Mouse (Mus musculus) right cerebral cortex, postnatal 10 days (tissue): ENCODE measurements around the gene Ripply3.

ENCODE experiments used
- DNase-seq, 2 experiments: peaks; one replicate each; pipeline ENCODE4 v3.0.0; 2021; ENCODE audit warnings: low spot score in 2 of 2

The Ripply3 gene

DNA sequence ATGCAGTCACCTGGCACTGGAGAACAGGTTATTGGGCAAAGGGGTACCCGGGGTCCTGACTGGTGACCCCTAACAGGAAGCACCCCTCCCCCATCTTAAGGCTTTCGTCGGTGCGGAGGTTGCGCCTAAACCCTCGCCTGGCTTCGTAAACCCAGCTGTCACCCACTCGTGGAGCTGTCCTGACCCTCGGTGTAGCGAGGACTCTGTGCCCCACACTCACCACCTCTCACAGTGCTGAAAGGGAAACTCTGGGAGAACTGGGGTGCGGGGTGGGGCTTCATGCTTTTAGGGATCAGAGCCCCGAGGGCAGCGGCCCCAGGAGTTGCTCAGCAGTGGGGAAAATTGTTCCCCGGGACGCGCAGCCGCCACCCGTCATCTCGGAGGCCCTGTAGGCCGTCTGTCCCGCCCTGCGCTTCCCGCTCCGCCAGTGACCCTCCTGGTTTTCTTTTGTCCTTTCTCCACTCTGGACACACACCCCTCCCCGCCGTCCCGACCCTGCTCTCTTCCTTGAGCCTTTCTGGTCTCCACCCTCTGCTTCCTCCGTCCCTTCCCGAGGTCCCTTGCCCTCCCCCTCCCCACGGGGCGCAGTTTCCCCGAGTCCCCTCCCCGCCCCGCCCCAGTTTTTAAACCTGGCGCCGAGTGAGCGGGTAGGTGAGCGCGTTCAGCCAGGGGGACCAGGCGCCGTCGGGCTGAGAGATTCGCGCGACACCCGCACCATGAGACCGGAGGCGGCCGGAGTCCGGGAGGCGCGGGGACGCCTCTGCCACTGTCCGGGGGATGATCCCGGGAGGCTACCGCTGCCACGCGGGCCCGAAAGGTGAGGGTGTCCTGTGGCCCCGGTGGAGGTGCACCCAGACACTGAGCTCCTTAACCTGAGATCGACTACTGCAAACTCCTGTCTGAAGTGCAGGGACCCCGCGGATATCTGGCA, at the start of gene Ripply3:
Gene Ripply3 (plus strand): TSS at position 640 of the 931 bp plus-strand sequence.
- no peak for DNase-seq

DNA sequence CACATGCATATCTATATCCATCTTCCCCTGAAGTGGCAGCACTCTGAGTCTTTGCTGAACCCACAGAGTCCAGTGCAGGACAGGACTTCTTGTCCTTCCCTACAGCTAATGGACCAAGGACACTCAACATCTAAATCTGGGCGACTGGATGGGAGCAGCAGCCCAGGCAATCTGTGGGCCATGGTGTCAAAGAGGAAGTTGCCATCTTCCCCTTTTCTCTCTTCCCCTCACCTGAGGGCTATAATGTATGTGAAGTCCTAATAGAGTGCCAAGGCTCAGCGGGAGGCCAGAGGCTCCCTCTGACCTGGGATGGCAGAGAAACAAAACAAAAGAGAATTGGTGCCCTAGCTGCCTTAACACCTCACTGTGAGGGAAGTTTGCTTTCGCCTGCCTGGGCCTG, 44.2 kb upstream of the Ripply3 start:
- no peak for DNase-seq

DNA sequence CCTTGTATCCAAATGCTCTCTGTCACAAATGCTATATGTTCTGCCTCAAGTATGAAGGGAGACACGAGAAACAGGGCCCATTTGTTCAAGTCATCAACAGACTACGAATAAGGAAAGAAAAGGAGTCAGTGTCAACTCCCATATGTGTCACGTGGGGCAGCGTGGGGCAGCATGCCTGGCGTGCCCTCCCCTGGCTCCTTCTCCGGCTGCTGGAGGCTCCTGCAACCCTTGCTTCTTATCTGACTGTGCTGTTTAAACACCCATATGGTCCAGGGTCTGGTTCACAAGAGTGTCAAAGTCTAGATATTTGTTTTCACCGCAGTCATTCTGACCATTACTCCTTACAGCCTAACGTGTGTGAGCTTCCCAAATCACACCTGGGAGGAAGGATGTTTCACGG, 40.4 kb upstream of the Ripply3 start:
- DNase-seq, result no peak

DNA sequence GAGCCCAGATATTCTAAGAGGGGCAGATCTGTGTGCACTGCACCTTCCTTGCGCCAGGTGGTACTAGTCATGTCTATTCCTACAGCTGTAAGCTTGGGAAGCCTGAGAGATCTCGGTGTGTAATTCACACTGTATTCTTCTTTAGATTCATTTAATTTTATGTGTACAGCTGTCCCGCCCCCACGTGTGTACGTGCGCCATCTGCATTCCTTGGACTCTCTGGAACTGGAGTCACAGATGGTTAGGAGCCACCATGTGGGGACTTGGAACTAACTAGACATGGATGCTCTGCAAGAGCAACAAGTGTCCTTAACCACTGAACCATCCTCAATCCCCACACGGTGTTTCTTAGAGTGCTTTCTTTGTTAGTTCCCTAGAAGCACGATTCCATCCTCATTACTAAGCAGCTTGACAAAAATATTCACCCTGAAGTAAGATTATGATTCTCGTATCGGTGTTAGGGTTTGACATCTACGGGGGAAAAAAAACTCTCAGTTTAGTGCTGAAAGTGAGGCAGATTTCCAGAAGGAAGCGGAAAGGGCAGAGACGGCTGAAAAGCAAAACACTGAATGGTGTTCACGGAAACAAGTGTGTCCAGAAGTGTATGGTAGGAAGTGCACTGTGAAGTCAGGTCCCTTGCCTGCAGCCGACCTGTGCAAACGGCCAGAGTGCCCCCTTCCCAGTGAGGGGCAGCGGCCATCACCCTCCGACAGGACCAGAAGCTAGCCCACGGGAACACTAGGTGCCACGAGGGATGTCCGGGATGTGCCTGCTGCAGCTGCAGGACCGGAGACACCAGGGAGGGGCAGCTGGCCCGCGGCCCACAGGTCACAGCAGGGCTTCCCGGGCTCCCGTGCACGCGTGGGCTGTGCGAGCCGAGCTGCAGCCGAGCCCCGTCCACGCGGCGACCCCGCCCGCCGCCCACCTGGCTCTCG, 38.8 kb upstream of the Ripply3 start:
- peak; percentile 85 to 94 for DNase-seq

DNA sequence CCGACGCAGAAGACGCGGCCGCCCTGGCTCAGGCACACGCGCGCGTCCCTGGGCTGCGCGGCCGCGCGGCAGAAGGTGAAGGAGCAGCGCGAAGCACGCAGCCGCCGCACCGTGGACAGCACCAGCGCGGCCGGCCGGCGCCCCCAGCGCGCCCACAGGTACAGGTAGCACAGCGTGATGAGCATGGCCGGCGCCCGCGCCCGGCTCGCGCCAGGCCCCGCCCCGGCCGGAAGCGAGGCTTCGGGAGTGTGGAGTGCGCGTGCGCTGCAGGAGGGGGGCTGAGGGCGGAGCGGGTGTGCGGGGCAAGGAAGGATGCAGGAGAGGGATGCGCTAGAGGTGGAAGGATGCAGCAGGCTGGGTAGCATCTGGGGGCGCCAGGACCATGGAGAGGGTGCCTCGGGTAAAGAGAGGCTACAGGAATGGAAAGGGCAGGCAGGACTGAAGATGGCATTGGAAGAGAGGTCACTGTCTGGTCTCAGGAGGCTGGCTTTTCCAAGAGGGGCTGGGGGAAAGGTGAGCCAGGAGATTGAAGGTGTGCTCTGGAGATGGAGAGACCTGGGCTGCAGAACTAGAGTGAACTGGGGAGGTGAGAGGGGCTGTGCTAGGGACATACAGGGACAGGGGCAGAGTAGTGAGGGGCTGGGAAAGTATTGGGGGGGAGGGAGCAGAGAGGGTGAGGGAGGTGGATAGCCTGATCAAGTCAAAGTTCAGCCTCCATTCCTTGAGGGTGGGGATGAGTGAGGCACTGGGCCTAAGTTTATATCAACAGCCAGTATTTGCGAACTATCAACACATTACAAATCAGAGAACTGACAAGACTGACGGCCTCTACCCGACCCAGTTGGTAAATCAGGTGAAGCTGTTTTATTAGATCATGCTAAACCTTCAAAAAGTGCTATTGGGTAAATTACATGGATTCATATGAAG, 37.9 kb upstream of the Ripply3 start:
- DNase-seq, result peak; percentile 80 to 87

DNA sequence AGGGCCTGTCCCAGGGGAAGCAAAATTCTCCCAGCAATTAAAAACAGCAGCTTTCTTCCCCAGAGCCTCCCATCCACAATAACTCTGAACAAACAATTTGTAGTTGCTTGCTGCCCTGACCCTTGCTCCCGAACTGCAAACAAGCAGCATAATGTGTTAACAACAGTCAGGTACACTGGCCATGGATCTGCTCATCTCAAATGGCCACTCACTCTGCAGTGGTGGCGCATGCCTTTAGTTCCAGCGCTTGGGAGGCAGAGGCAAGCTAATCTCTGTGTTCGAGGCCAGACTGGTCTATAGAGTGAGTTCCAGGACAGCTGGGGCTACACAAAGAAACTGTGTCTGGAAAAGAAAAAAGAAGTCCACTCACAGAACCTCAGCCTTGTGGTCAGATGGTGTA, 37.1 kb upstream of the Ripply3 start:
- DNase-seq, result no peak

DNA sequence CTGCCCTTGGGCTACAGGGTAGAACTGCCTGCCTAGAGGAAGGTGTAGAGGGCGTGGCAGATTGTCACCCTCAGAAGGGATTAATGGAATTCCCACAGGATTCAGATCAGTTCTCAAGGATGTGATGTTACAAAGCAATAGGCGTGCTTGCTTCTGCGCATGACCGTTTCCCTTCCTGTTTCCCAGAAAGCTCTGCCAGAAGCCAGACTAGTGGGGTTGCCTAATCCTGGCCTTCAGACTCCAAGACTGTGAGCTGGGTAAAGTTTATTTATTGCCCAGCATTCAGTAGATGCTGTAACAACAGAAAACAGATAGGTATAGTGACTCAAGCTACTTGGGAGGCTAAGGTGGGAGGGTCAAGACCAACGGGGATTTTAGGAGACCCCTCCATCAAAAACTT, 30.1 kb upstream of the Ripply3 start:
- no peak for DNase-seq

DNA sequence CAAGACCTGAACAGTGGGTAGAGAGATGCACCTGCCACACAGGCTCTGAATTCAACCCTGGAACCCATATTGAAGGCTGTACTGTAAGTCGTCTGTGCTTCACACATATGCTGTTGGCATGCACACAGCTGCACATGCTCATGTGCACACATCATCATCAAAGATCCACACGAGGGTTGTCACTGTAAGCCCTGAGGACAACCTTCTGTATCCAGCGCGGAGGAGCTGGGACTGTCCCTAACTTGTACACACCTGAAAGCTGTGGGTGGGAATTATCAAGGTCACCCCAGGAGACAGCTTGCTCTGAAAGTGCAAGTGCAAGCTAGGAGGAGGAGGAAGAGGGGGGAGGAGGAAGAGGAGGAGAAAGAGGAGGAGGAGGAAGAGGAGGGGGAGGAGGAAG, 29.0 kb upstream of the Ripply3 start:
- no peak for DNase-seq

DNA sequence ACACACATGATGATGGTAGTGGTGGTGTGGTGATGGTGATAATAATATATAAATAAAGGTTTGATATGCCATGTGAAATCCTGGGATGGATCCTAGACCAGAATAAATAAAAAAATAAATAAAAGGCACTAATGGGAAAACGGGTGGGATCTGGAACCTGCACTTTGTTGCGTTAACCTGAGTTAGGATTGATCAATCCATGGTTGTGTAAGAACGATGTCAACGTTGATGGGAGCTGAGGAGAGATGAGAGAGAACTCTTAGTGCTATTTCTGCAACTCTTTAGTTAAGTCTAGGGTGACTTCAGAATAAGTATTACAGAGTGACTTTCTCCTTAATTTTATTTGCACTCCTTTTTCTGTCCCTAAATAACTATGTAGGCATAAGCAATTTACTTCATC, 27.0 kb upstream of the Ripply3 start:
- DNase-seq, result no peak

DNA sequence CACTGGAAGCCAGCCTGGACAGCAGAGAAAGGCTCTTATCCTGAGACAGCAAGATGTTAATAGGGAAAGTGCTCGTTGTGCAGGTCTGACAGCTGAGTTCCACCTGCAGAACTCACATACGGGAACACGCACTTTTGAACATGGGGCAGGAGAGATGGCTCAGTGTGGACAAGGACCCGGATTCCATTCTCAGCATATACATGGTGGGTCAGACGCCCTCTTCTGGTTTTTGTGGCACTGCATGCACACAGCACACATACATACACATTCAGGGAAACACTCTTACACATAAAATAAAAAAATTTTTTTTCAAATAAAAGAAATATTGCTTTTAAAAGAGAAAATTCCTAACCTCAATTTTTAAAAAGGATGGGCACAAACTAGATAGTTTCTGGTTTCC, 26.5 kb upstream of the Ripply3 start:
- no peak for DNase-seq

DNA sequence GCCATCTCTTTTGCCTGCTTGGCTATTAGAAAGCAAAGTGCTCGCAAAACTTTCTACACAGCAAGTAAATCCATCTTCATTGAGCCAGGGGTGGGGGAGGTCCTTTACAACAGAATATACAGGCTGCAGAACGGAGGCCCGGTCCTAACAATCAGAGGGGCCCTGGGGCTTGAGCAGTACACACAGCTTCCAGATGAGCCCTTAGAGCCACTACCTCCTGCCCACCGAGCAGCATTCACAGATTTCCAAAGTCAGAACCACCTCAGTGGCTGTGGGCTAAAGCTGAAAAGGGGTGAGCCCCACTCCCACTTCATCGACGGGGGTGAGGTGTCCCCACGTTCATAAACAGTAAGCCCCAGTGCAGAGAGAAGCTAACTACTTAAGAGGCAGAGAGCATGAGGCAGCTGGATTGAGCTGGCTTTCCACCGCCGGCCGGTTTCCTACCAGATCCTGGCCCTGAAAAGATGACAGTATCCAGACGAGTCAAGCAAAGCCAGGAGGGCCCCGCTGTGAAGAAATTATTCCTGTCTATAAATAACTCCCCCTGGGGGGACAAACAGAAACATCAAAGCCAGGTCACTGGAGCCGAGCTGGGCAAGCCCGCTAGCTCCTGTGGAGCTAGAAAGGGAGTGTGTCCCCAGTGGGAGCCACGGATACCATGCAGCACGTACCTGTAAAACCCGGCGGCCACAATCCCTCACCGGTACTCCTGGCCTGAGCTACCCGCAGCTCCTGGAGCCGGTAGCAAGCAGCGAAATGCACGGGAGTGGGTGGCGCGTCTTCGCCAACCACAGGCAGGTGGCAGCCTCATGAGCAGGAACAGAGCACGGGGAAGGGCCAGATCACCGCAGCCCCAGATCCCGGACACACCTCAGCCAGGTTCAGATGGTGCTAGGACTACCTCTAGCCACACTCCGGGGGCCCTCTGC, 25.7 kb upstream of the Ripply3 start:
- DNase-seq, result peak; percentile 68 to 69

DNA sequence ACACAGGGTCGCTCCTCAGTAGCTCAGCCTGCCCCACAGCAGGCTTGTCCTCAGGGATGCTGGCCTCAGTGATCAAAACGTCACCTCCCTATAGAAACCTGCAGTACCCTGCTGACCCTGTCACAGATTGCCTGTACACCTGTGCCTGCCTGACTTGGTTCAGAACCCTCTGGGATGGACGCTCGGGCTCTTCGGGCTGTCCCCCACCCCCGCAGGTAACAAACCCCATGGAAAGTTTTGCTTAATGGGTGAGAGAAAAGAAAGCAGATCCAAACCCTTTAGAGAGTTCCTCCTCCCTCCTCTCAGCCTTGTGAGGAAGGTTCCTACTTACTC, 25.1 kb upstream of the Ripply3 start:
- DNase-seq, result no peak

DNA sequence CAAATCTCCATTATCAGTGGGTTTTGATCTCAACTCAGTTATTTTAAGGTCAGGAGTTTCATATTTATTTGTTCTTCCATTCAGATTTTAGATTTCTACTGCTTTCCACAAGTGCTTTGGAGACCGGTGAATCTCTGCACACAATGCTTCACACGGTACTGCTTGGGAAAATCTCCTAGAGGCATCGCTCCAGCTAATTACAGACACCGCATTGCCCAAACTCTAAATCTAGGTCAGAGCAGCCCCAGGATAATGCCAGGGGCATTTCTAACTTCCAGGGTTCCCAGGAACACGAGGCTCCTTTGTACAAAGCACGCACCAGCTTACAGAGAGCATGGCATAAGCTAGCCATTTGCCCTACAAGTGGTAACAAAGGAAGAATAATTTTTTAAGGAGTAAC, 20.7 kb upstream of the Ripply3 start:
- DNase-seq, result peak; percentile 45 to 63

DNA sequence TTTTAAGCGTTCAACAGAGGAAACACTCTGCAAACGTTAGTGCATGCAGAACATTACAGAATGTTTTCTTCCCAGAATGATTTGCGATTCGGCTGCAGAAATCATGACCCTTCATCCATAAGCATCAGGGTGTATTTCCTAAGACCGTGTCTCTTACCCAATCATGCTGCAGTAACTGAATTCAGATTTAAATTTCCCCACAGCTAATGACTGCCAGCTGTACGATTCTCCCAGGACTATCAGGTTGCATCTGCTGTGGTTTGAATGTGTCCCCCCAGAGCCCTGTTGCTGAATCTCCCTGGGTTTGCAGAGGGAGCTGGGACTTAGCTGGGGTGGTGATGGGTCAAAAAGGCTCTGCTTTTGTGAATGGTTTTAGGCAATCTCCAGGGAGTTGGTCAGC, 20.3 kb upstream of the Ripply3 start:
- DNase-seq, result no peak

DNA sequence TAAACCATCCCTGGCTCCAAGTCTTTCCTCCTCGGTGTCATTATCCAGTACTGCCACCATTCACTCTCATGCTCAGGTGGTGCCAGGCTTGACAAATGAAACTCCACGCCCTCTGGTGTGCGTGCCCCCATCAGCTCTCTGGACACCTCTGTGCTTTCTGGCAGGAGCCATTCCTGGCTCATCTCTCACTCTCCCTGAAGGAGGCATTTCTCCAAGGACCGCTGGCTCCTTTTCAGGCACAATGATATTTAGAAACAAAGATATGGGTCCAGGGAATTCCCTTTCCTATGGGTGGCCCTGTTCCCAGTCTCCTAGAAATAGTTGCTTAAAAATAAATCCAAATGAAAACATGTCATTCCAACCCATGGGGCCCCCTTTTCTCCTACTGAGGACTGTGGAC, 19.2 kb upstream of the Ripply3 start:
- peak; percentile 53 to 59 for DNase-seq

DNA sequence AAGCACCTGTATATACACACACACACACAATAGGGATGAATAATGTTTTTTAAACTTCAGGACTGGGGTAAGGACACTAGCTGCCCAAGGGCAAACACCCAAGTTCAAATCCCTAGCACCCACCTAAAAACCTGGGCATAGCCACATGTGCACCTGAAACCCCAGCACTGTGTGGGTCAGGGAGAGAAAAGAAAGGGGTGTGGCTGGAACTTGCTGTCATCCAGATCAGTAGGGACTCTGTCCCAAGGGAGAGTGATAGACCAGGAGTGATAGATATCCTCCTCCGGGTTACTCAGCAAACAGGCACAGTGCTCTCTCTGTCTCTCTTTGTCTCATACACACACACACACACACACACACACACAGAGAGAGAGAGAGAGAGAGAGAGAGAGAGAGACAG, 16.8 kb upstream of the Ripply3 start:
- no peak for DNase-seq

DNA sequence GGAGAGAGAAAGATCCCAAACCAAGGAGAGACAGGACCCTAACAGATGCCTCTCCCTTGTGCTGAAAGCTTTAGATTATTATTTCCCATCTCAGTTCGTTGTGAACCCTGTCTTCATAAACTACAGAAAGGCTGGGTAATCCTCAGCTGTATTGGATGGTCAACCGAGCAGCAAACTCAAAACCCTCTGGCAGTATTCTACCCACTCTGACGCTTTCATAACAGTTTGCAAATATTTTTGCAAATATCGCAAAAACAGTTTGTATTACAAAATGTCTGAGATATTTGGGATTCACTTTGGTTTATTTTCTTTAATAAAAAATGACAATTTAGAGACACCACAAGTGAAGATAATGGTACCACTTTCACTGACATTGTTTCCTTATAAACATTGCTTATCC, 16.3 kb upstream of the Ripply3 start:
- DNase-seq, result no peak

DNA sequence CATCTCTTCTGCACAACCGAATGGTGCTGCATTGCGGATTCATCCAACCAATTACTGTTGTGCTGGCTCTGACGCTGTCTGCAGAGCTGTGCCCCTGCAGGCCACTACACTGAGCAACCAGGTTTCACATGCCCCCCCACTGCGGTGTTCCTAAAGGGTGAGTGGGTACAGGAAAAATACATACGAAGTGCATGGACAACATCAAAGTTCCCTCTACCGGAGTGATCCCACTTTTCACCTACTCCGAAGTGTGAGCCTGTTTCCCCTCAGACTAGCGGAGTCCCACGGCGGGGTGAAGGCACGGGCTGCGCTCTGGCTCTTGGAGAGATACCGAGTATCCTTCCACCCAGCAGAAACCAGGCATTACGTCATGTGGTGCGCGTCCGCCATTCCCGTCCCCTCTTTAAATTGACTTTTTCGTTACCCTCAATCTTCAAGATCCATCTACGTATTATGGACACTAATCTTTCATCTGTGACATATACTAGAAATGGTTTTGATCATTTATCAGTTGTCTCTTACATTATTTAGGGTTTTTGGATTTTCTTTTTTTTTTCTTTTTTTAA, 15.5 kb upstream of the Ripply3 start:
- peak; percentile 91 to 94 for DNase-seq

DNA sequence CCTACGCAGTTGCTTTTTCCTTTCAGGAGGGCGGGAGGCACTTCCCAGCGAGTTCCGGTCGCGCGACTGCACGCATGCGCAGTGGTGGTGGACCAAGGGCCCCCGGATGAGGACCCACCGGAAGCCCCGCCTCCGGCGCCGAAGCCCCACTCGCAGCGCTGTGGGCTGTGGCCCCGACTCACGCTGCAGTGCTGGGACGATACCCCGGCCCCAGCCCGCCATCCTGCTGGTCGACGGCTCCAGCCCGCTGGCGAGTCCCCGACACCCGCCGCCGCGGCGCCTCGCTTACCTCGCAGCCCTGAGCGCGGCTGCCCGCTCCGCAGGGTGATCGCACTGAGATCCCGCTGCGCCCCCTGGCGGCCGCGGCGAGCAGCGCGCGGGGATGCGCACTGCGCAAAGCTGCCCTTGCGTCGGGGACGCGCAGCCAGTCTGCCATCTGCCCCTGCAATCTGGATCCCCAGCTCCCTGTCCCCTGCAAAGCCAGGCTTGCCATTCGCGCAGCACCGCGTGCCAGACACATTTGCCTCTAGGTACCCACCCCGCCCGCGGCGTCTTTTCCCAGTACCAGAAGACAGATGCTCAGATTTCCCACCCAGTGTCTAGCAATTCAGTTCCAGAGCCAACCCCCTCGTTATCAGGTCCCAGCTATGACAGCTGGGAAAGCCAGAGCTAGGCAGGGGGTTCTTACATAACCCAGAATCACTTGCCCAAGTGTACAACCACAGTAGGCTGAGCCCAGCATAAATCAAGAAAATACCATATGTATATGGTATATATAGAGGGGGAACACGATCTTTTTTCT, 14.8 kb upstream of the Ripply3 start, which contains the start of gene Hlcs:
Gene Hlcs (minus strand): TSS at position 343 of the 802 bp plus-strand sequence.
- peak; percentile 98 to 99 for DNase-seq
